Mouse (Mus musculus): ENCODE results near the gene Pole4.

GRCm38 (mm10) chr6:82714841-82715240, 9.7 kb upstream of the Pole4 start:
- TF ChIP-seq POLR2A (IDR thresholded peaks at IDR 0.05; ENCODE audit: low read depth, low read length) (peak; percentile 41), UBTF (IDR thresholded peaks at IDR 0.05; ENCODE audit: low read depth, low read length) (peak; percentile 43; the same call in 1 of the 2 replicates)
